In genomic region chr5:92081326-92081725, GRCm38 (mm10) we compare ENCODE assay signal across 9 mouse cellular contexts. TPM values are rescaled to one million over a fixed set of nuclear protein-coding genes. Genes with fewer than 3 reads are reported as not detected.
DNase-seq lines count a peak whose midpoint lies in the region; ATAC-seq and TF ChIP-seq lines count a peak whose summit lies in the region.
"Had no signal": no experiment of that assay in that cellular context is flagged by ENCODE, and none has a peak within 500 bp of the region (broad histone marks: within the 10 kb centered on the region; RNA-seq: fewer than 3 reads in every experiment).

No protein-coding gene starts in this region.

- peaks cover 31% of the 10 kb centered on the region for H3K4me1 ChIP-seq in heart, embryonic 10.5 days
- peaks cover 76% of the 10 kb centered on the region for H3K4me1 ChIP-seq in E14TG2a.4 (replicated peaks; ENCODE audit: low read depth, low read length)
- no peaks in the 10 kb centered on the region for H3K4me1 ChIP-seq in hindbrain, embryonic 11.5 days (replicated peaks; ENCODE audit: control insufficient read depth, insufficient read depth, low read length)
- peaks cover 36% of the 10 kb centered on the region for H3K4me1 ChIP-seq in liver, embryonic 16.5 days (ENCODE audit: control insufficient read depth, low read depth, low read length)

- H3K27ac ChIP-seq in heart, embryonic 10.5 days, result no peak overlapping the region; the same call in 1 of the 2 replicates
- H3K27ac ChIP-seq in hindbrain, embryonic 11.5 days (ENCODE audit: low read depth, low read length), result no peak overlapping the region
- H3K27ac ChIP-seq in liver, embryonic 16.5 days (ENCODE audit: low read length), result peak overlapping the region; percentile 31

- H3K9ac ChIP-seq in hindbrain, embryonic 11.5 days (ENCODE audit: low read depth, low read length), result no peak overlapping the region
- no peak overlapping the region for H3K9ac ChIP-seq in liver, embryonic 16.5 days (ENCODE audit: low read depth, low read length)

- no peaks in the 10 kb centered on the region for H3K9me3 ChIP-seq in heart, embryonic 10.5 days
- H3K9me3 ChIP-seq in E14TG2a.4 (ENCODE audit: low read length), result no peaks in the 10 kb centered on the region
- no peaks in the 10 kb centered on the region for H3K9me3 ChIP-seq in hindbrain, embryonic 11.5 days (ENCODE audit: control insufficient read depth, low read length)
- H3K9me3 ChIP-seq in liver, embryonic 16.5 days (replicated peaks; ENCODE audit: control insufficient read depth, low read length), result no peaks in the 10 kb centered on the region

- 63% methylated on average over 3 of the region's 3 CpGs for WGBS in heart, embryonic 10.5 days
- 77% methylated on average over 3 of the region's 3 CpGs for WGBS in hindbrain, embryonic 11.5 days
- 68% methylated on average over 3 of the region's 3 CpGs for WGBS in liver, embryonic 16.5 days (ENCODE audit: insufficient replicate concordance)

- TF ChIP-seq CTCF in E14TG2a.4 (conservative IDR thresholded peaks at IDR 0.05; ENCODE audit: low read length), result no peak

- ATAC-seq in hindbrain, embryonic 11.5 days (ENCODE audit: low FRiP score), result no peak
- no peak for ATAC-seq in liver, embryonic 16.5 days (ENCODE audit: low read depth)

- H3K4me2 ChIP-seq in hindbrain, embryonic 11.5 days (replicated peaks; ENCODE audit: low read depth, low read length), result peak overlapping the region; percentile 74
- peak overlapping the region; percentile 93 for H3K4me2 ChIP-seq in liver, embryonic 16.5 days (ENCODE audit: low read depth, low read length)

- DNase-seq in heart, embryonic 10.5 days (ENCODE audit: low spot score), result no peak
- no peak for DNase-seq in heart, postnatal 4 days
- DNase-seq in hindbrain, embryonic 11.5 days (ENCODE audit: low spot score), result no peak
- no peak for DNase-seq in cerebellum, adult 11 months
- DNase-seq in yolk sac, embryonic 10.5 days (ENCODE audit: low spot score), result no peak
- no peak for DNase-seq in gastrocnemius, postnatal 14 days
- DNase-seq: right cerebral cortex, postnatal 25 days had no signal

- no peaks in the 10 kb centered on the region for H3K27me3 ChIP-seq in heart, embryonic 10.5 days (ENCODE audit: insufficient read depth, poor library complexity, severe bottlenecking)
- H3K27me3 ChIP-seq in E14TG2a.4 (ENCODE audit: insufficient read depth, low read length), result no peaks in the 10 kb centered on the region
- no peaks in the 10 kb centered on the region for H3K27me3 ChIP-seq in hindbrain, embryonic 11.5 days (ENCODE audit: control insufficient read depth, insufficient read depth, low read length)
- H3K27me3 ChIP-seq in liver, embryonic 16.5 days (ENCODE audit: control insufficient read depth, insufficient read depth, low read depth, low read length), result no peaks in the 10 kb centered on the region

- intact Hi-C loops in gastrocnemius, postnatal 14 days (cut with DNase I; ENCODE audit: low total_unique reads), result no loop called here

- 0 out of 2 replicates have a peak, but pooled peaks cover 4% of the 10 kb centered on the region for H3K36me3 ChIP-seq in heart, embryonic 10.5 days
- H3K36me3 ChIP-seq in E14TG2a.4 (ENCODE audit: insufficient read depth, low read length), result peaks cover 29% of the 10 kb centered on the region
- H3K36me3 ChIP-seq in hindbrain, embryonic 11.5 days (ENCODE audit: control insufficient read depth, insufficient read depth, low read length), result no peaks in the 10 kb centered on the region
- H3K36me3 ChIP-seq in liver, embryonic 16.5 days (ENCODE audit: control insufficient read depth, insufficient read depth), result no peaks in the 10 kb centered on the region

- peak overlapping the region; percentile 75 for H3K4me3 ChIP-seq in heart, embryonic 10.5 days
- H3K4me3 ChIP-seq in E14TG2a.4 (replicated peaks; ENCODE audit: low read length), result peak overlapping the region; percentile 100
- 0 out of 2 replicates have a peak overlapping the region, but pooled peaks have one; percentile 64 for H3K4me3 ChIP-seq in hindbrain, embryonic 11.5 days (ENCODE audit: low read depth, low read length)
- H3K4me3 ChIP-seq in liver, embryonic 16.5 days (ENCODE audit: low read depth, low read length), result peak overlapping the region; percentile 93

RNA-seq across cellular contexts. Expression of gene G3bp2, which starts 2.2 kb away (rescaled TPM):
- 207 and 210 TPM in 2 replicates for polyA plus RNA-seq in heart, embryonic 10.5 days (2016; fragmentation: Nextera tagmentation; extraction: Ambion mirVana)
- 10 to 100 TPM; 81.1 to 82.9 TPM for total RNA-seq in heart, postnatal 4 days (2021)
- 333 and 359 TPM in 2 replicates for polyA plus RNA-seq in hindbrain, embryonic 11.5 days (2014; fragmentation: Nextera tagmentation; extraction: Ambion mirVana)
- polyA plus RNA-seq in liver, embryonic 16.5 days (2015; fragmentation: Nextera tagmentation; extraction: Ambion mirVana), result 40.0 and 40.4 TPM in 2 replicates
- 10 to 100 TPM; 54.5 to 55.8 TPM for total RNA-seq in gastrocnemius, postnatal 14 days (2021)

RNA-seq across cellular contexts. Expression of gene Cdkl2, which starts 37.6 kb away (rescaled TPM):
- polyA plus RNA-seq in heart, embryonic 10.5 days (2016; fragmentation: Nextera tagmentation; extraction: Ambion mirVana), result 0.68 and 0.99 TPM in 2 replicates
- total RNA-seq in heart, postnatal 4 days (2021), result 1 to 10 TPM; 2.2 to 2.4 TPM
- polyA plus RNA-seq in hindbrain, embryonic 11.5 days (2014; fragmentation: Nextera tagmentation; extraction: Ambion mirVana), result 1.4 and 1.7 TPM in 2 replicates
- polyA plus RNA-seq in liver, embryonic 16.5 days (2015; fragmentation: Nextera tagmentation; extraction: Ambion mirVana), result 0.18 and 0.31 TPM in 2 replicates
- 1 to 10 TPM; 3.9 to 4.6 TPM for total RNA-seq in gastrocnemius, postnatal 14 days (2021)

RNA-seq across cellular contexts. Expression of gene Uso1, which starts 56.4 kb away (rescaled TPM):
- 40.4 and 48.9 TPM in 2 replicates for polyA plus RNA-seq in heart, embryonic 10.5 days (2016; fragmentation: Nextera tagmentation; extraction: Ambion mirVana)
- total RNA-seq in heart, postnatal 4 days (2021), result 10 to 100 TPM; 46.4 to 47.3 TPM
- 31.3 and 34.1 TPM in 2 replicates for polyA plus RNA-seq in hindbrain, embryonic 11.5 days (2014; fragmentation: Nextera tagmentation; extraction: Ambion mirVana)
- polyA plus RNA-seq in liver, embryonic 16.5 days (2015; fragmentation: Nextera tagmentation; extraction: Ambion mirVana), result 19.3 and 19.4 TPM in 2 replicates
- 10 to 100 TPM; 53.9 to 61.5 TPM for total RNA-seq in gastrocnemius, postnatal 14 days (2021)
